Mouse (Mus musculus) embryonic fibroblast, embryonic 13.5 days (primary cell): Measurements from ENCODE around the gene Cops6. TPM values are rescaled to one million over a fixed set of nuclear protein-coding genes. Genes with fewer than 3 reads are reported as not detected.

Experiments used
- H3K27ac ChIP-seq: 2 replicates; pipeline ENCODE4 v1.5.1; 2012; ENCODE audit warnings: low read length, control low read depth, inconsistent platforms; ENCODE audit not compliant: insufficient read depth
- H3K4me1 ChIP-seq: 2 replicates; pipeline ENCODE4 v1.6.1; 2011; ENCODE audit warnings: low read length; ENCODE audit not compliant: control insufficient read depth, insufficient read depth
- H3K4me3 ChIP-seq: 2 replicates; pipeline ENCODE4 v1.5.1; 2011; ENCODE audit warnings: mild to moderate bottlenecking, control low read depth, low read length; ENCODE audit not compliant: insufficient read depth
- CTCF ChIP-seq: IDR thresholded peaks from 2 replicates; pipeline ENCODE4 v1.5.1; 2011; ENCODE audit warnings: mild to moderate bottlenecking, control low read depth, low read length, moderate library complexity, borderline replicate concordance; ENCODE audit not compliant: insufficient read depth
- POLR2A ChIP-seq: IDR thresholded peaks from 2 replicates; pipeline ENCODE4 v1.6.1; 2011; ENCODE audit warnings: low read depth, mild to moderate bottlenecking, control low read depth, low read length, moderate library complexity
- polyA plus RNA-seq: library from polyadenylated mRNA; stranded (reverse); fragments of >200 nt; gene quantifications from 2 replicates; pipeline ENCODE4 v1.2.4, GENCODE M21; 2011; ENCODE audit warnings: low read depth; ENCODE audit not compliant: missing spikeins, insufficient read length

Gene Cops6
- polyA plus RNA-seq, 1 experiment = 162 TPM

- peak within 1 kb of the TSS; percentile 77 for H3K27ac ChIP-seq
- peak within 1 kb of the TSS; percentile 93 for H3K4me3 ChIP-seq
- no peak for TF ChIP-seq CTCF
- TF ChIP-seq POLR2A = peak; percentile 97
- peaks cover 3% of the 10 kb centered on the region; the same call in 1 of the 2 replicates for H3K4me1 ChIP-seq
Observed at GRCm38 (mm10) chr5:138186950-138187638, 26.2 kb downstream of the Cops6 start, which contains the start of the genes Taf6 and Cnpy4. Gene Taf6 (minus strand): TSS chr5:138187451. Gene Cnpy4 (plus strand): TSS chr5:138187485.

- peak; percentile 44 for TF ChIP-seq POLR2A
- TF ChIP-seq CTCF = no peak
- Histone ChIP-seq H3K4me1 (peaks cover 3% of the 10 kb centered on the region; the same call in 1 of the 2 replicates), H3K27ac (peak overlapping the region; percentile 77), H3K4me3 (peak overlapping the region; percentile 93)
Observed at GRCm38 (mm10) chr5:138187661-138188306, 26.9 kb downstream of the Cops6 start.

GRCm38 (mm10) chr5:138193771-138194727, 33.2 kb downstream of the Cops6 start, which contains the start of gene Mblac1:
Gene Mblac1 (plus strand): TSS chr5:138194314.
- H3K4me1 ChIP-seq = no peaks in the 10 kb centered on the region
- H3K27ac ChIP-seq = peak within 1 kb of the TSS; percentile 6
- peak within 1 kb of the TSS; percentile 49 for H3K4me3 ChIP-seq
- TF ChIP-seq POLR2A = peak; percentile 81
- no peak for TF ChIP-seq CTCF

GRCm38 (mm10) chr5:138194755-138195345, 34.0 kb downstream of the Cops6 start:
- H3K27ac ChIP-seq = peak overlapping the region; percentile 6; the same call in 1 of the 2 replicates
- 0 out of 2 replicates have a peak, but pooled peaks have one; percentile 41 for TF ChIP-seq POLR2A
- no peak for TF ChIP-seq CTCF
- peak overlapping the region; percentile 49 for H3K4me3 ChIP-seq
- no peaks in the 10 kb centered on the region for H3K4me1 ChIP-seq

- Histone ChIP-seq H3K4me1 (no peaks in the 10 kb centered on the region), H3K4me3 (peak overlapping the region; percentile 49; the same call in 1 of the 2 replicates), H3K27ac (no peak overlapping the region)
- TF ChIP-seq POLR2A = no peak
- no peak for TF ChIP-seq CTCF
Observed at GRCm38 (mm10) chr5:138195463-138195862, 34.6 kb downstream of the Cops6 start.

- no peaks in the 10 kb centered on the region for H3K4me1 ChIP-seq
- H3K27ac ChIP-seq = no peak overlapping the region
- no peak overlapping the region for H3K4me3 ChIP-seq
- TF ChIP-seq POLR2A (no peak), CTCF (no peak)
Observed at GRCm38 (mm10) chr5:138199576-138199975, 38.7 kb downstream of the Cops6 start.

GRCm38 (mm10) chr5:138202086-138202485, 41.2 kb downstream of the Cops6 start:
- H3K27ac ChIP-seq = no peak overlapping the region

GRCm38 (mm10) chr5:138207253-138207652, 46.4 kb downstream of the Cops6 start:
- H3K27ac ChIP-seq = no peak overlapping the region
- H3K4me3 ChIP-seq = no peak overlapping the region
- TF ChIP-seq CTCF = no peak
- TF ChIP-seq POLR2A = no peak
- no peaks in the 10 kb centered on the region for H3K4me1 ChIP-seq

More at GRCm38 (mm10) chr5:138202086-138202485, 41.2 kb downstream of the Cops6 start:
- Histone ChIP-seq H3K4me1 (no peaks in the 10 kb centered on the region), H3K4me3 (no peak overlapping the region)
- TF ChIP-seq POLR2A (no peak), CTCF (no peak)

- no peak for TF ChIP-seq POLR2A
- no peak for TF ChIP-seq CTCF
- Histone ChIP-seq H3K27ac (no peak overlapping the region), H3K4me1 (no peaks in the 10 kb centered on the region)
Observed at GRCm38 (mm10) chr5:138207873-138208272, 47.0 kb downstream of the Cops6 start.

More at GRCm38 (mm10) chr5:138207873-138208272, 47.0 kb downstream of the Cops6 start:
- no peak overlapping the region for H3K4me3 ChIP-seq

Other genes with a start within 250 kb of the Cops6 start
- not detected in 2 replicates for gene Cyp3a13, start 239.5 kb upstream of the Cops6 start, polyA plus RNA-seq
- gene Gjc3, start 198.0 kb upstream of the Cops6 start, polyA plus RNA-seq = 0.18 TPM in 1 of 2 replicates, not detected in the other
- gene Azgp1, start 179.6 kb upstream of the Cops6 start, polyA plus RNA-seq = not detected in 2 replicates
- gene Smok3a, start 139.8 kb upstream of the Cops6 start, polyA plus RNA-seq = not detected in 2 replicates
- gene Smok3b, start 139.6 kb upstream of the Cops6 start, polyA plus RNA-seq = not detected in 2 replicates
- gene Smok3c, start 107.9 kb upstream of the Cops6 start, polyA plus RNA-seq = not detected in 2 replicates
- gene Zkscan1, start 76.0 kb upstream of the Cops6 start, polyA plus RNA-seq = 24.1 and 25.2 TPM in 2 replicates
- 15.0 and 22.2 TPM in 2 replicates for gene Zscan21, start 44.2 kb upstream of the Cops6 start, polyA plus RNA-seq
- 11.9 and 13.2 TPM in 2 replicates for gene Zfp113, start 5.3 kb upstream of the Cops6 start, polyA plus RNA-seq
- gene Ap4m1, start 10.9 kb downstream of the Cops6 start, polyA plus RNA-seq = 22.2 and 26.5 TPM in 2 replicates
- 79.1 and 85.3 TPM in 2 replicates for gene Mcm7, start 11.4 kb downstream of the Cops6 start, polyA plus RNA-seq
- gene Taf6, start 26.4 kb downstream of the Cops6 start, polyA plus RNA-seq = 27.9 and 29.8 TPM in 2 replicates
- 63.1 and 63.3 TPM in 2 replicates for gene Cnpy4, start 26.4 kb downstream of the Cops6 start, polyA plus RNA-seq
- 2.1 and 3.5 TPM in 2 replicates for gene Mblac1, start 33.2 kb downstream of the Cops6 start, polyA plus RNA-seq
- 0.32 TPM in 1 of 2 replicates, not detected in the other for gene Nxpe5, start 64.8 kb downstream of the Cops6 start, polyA plus RNA-seq
- 36.9 and 40.7 TPM in 2 replicates for gene Lamtor4, start 94.4 kb downstream of the Cops6 start, polyA plus RNA-seq
- 18.0 and 18.2 TPM in 2 replicates for gene BC037034, start 103.0 kb downstream of the Cops6 start, polyA plus RNA-seq
- 5.7 and 6.4 TPM in 2 replicates for gene Gal3st4, start 111.8 kb downstream of the Cops6 start, polyA plus RNA-seq
- gene Gm43720, start 118.9 kb downstream of the Cops6 start, polyA plus RNA-seq = not detected in 2 replicates
- gene Gpc2, start 118.9 kb downstream of the Cops6 start, polyA plus RNA-seq = 13.2 and 20.1 TPM in 2 replicates
- 3.0 and 6.0 TPM in 2 replicates for gene Stag3, start 119.2 kb downstream of the Cops6 start, polyA plus RNA-seq
- gene Pvrig, start 180.9 kb downstream of the Cops6 start, polyA plus RNA-seq = not detected in 2 replicates